Mouse (Mus musculus) ES-E14 (cell line): Measurements from ENCODE around the gene Spats2. TPM values are rescaled to one million over a fixed set of nuclear protein-coding genes. Genes with fewer than 3 reads are reported as not detected.

ENCODE experiments used
- DNase-seq: peaks from one replicate; pipeline ENCODE4 v3.0.0-alpha.2; 2013; ENCODE audit warnings: low read depth, low spot score
- H3K27ac ChIP-seq: 2 replicates; pipeline ENCODE4 v1.5.1; 2012; ENCODE audit warnings: low read depth, mild to moderate bottlenecking, low read length, moderate library complexity, mixed read lengths; ENCODE audit not compliant: poor library complexity, insufficient read depth, severe bottlenecking
- H3K36me3 ChIP-seq: 2 replicates; pipeline ENCODE4 v1.6.1; 2012; ENCODE audit warnings: mild to moderate bottlenecking, low read length, moderate library complexity, mixed read lengths; ENCODE audit not compliant: control insufficient read depth, poor library complexity, insufficient read depth, severe bottlenecking
- H3K4me1 ChIP-seq, 2 experiments: fragments of 150-350 bp in 1 of 2; sonication (generic) in 1 of 2; 2 replicates each; pipeline ENCODE4 v1.6.1; 2012; ENCODE audit warnings: low read length in 2 of 2, mild to moderate bottlenecking in 1 of 2, mixed read lengths in 1 of 2; ENCODE audit not compliant: control insufficient read depth in 2 of 2, insufficient read depth in 2 of 2, poor library complexity in 1 of 2
- H3K4me3 ChIP-seq, 2 experiments: fragments of 150-350 bp in 1 of 2; sonication (generic) in 1 of 2; 2 replicates each; pipeline ENCODE4 v1.5.1; 2012; ENCODE audit warnings: low read length in 2 of 2, low read depth in 1 of 2, mild to moderate bottlenecking in 1 of 2, mixed read lengths in 1 of 2; ENCODE audit not compliant: insufficient read depth in 1 of 2, poor library complexity in 1 of 2, severe bottlenecking in 1 of 2
- H3K9ac ChIP-seq: 2 replicates; pipeline ENCODE4 v1.6.1; 2012; ENCODE audit warnings: low read depth, mild to moderate bottlenecking, low read length, mixed read lengths; ENCODE audit not compliant: poor library complexity, insufficient read depth, severe bottlenecking
- H3K9me3 ChIP-seq: fragments of 150-350 bp; sonication (generic); 2 replicates; pipeline ENCODE4 v1.6.1; 2012; ENCODE audit warnings: low read depth, mild to moderate bottlenecking, low read length; ENCODE audit not compliant: control insufficient read depth, insufficient read depth
- CHD2 ChIP-seq: IDR thresholded peaks from 2 replicates; pipeline ENCODE4 v1.6.1; 2014; ENCODE audit warnings: mild to moderate bottlenecking, low read depth, low read length, inconsistent platforms
- HCFC1 ChIP-seq: IDR thresholded peaks from 2 replicates; pipeline ENCODE4 v1.6.1; 2012; ENCODE audit warnings: low read length, inconsistent platforms, borderline replicate concordance; ENCODE audit not compliant: insufficient read depth
- MAFK ChIP-seq: IDR thresholded peaks from 2 replicates; pipeline ENCODE4 v1.6.1; 2014; ENCODE audit warnings: mild to moderate bottlenecking, low read depth, low read length, inconsistent platforms; ENCODE audit not compliant: insufficient read depth
- ZC3H11A ChIP-seq: IDR thresholded peaks from 2 replicates; pipeline ENCODE4 v1.6.1; 2012; ENCODE audit warnings: low read depth, mild to moderate bottlenecking, inconsistent platforms, low read length, borderline replicate concordance
- ZNF384 ChIP-seq: IDR thresholded peaks from 2 replicates; pipeline ENCODE4 v1.6.1; 2012; ENCODE audit warnings: low read depth, low read length, inconsistent platforms
- in situ Hi-C, 2 experiments: fragments of 600-800 bp; cut with MboI; formaldehyde crosslinking; loops; one replicate each; pipeline ENCODE4 v1.15.1; 2025; ENCODE audit warnings: low sequenced_read_pairs in 2 of 2, inconsistent platforms in 1 of 2; ENCODE audit not compliant: unreplicated experiment in 2 of 2
- total RNA-seq: library from RNA; depleted of rRNA; stranded (reverse); fragments of 300-350 nt; gene quantifications from 2 replicates; pipeline ENCODE4 v1.2.3, GENCODE M21; 2012

Gene Spats2
- total RNA-seq, 1 experiment = 21.7 TPM

DNA sequence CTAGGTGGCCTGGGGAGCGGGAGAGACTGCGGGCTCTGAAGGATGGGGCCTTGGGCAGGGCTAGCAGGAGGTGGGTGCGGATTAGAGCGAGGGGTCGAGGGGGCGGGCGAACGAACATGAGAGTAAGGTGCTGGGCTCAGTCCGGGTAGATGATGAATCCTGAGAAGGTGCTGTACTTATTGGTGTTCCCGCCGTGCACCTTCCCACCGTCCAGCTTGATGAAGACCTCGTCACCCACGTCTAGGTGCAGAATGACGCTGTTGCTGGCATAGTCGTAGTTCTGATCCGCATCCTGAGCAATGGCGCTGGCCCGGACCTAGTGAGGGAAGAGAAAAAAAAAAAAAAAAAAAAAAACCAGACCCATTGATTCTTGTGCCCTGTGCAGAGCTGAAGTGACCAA, 41.1 kb upstream of the Spats2 start:
- H3K9me3 ChIP-seq = no peaks in the 10 kb centered on the region
- TF ChIP-seq CHD2 = no peak
- DNase-seq = no peak
- peak overlapping the region in 1 of 2 experiments; percentile 16; a peak in 1 of 4 replicates for H3K4me3 ChIP-seq
- no peak overlapping the region for H3K27ac ChIP-seq
- H3K36me3 ChIP-seq = peaks cover 26% of the 10 kb centered on the region
- no peak overlapping the region for H3K9ac ChIP-seq
- H3K4me1 ChIP-seq = peaks cover 0 to 11% of the 10 kb centered on the region in 2 experiments; a peak in 2 of 4 replicates
- in situ Hi-C loops = loop anchor here in 1 of 2 experiments (25.0 kb wide), 1 partner anchor 297 kb away; the partner anchor contains the start of genes Wnt1 and Wnt10b

- Histone ChIP-seq H3K27ac (no peak overlapping the region), H3K9ac (no peak overlapping the region), H3K4me1 (peaks cover 0 to 11% of the 10 kb centered on the region in 2 experiments; a peak in 2 of 4 replicates), H3K36me3 (peaks cover 19% of the 10 kb centered on the region), H3K9me3 (no peaks in the 10 kb centered on the region), H3K4me3 (no peak overlapping the region)
- TF ChIP-seq ZNF384 (no peak), ZC3H11A (no peak), HCFC1 (no peak), MAFK (no peak), CHD2 (no peak)
- in situ Hi-C loops = loop anchor here in 1 of 2 experiments (25.0 kb wide), 1 partner anchor 299 kb away; the partner anchor contains the start of genes Wnt1 and Wnt10b
- DNase-seq = no peak
These were observed 39.7 kb upstream of the Spats2 start for GRCm38 (mm10) chr15:99085997-99086396.

DNA sequence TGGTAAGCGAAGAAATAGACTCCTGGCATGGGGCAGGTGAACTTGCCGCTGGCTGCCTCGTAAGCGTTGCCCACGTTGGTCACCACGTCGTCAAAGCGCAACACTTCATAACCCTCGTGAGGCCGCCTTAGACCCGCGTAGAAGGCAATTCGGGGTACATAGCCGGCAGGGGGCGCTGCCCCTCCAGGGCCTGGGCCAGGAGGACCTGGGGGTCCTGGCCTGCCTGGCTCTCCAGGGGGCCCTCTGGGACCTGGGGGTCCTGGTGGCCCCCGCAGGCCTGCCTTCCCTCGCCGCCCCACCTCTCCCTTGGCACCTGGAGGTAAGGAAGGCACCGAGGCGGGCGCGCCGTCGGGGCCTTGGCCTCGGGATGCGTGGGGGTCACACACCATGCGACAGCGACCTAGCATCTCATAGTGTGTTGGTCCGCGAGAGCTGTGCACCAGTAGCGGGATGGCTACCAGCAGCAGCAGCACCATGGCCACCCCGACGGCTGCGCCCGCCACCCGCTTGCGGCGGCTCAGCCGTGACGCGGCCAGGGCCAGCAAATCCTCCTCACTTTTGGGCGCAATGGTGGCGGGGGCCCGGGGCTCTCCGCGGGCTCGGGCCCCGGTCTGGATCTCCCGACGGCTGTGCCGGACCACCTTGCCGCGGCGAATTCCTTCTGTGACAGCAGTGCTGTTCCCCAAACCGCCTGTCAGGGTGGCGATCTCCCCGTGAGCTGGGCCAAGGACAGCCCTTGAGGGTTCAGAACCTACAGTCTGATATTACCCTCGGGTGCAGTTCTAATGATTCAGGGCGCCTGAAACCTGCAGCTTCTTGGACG, 38.3 kb upstream of the Spats2 start, which contains the start of gene C1ql4:
Gene C1ql4 (minus strand): TSS at position 565 of the 823 bp plus-strand sequence.
- in situ Hi-C loops = loop anchor here in 1 of 2 experiments (25.0 kb wide), 1 partner anchor 300 kb away; the partner anchor contains the start of genes Wnt1 and Wnt10b
- Histone ChIP-seq H3K27ac (no peak within 1 kb of the TSS), H3K9ac (0 out of 2 replicates have a peak within 1 kb of the TSS, but pooled peaks have one; percentile 20), H3K4me1 (peaks cover 0 to 9% of the 10 kb centered on the region in 2 experiments; a peak in 2 of 4 replicates), H3K36me3 (peaks cover 7% of the 10 kb centered on the region), H3K9me3 (no peaks in the 10 kb centered on the region), H3K4me3 (peak within 1 kb of the TSS; percentile 55 to 62)
- no peak for TF ChIP-seq HCFC1
- no peak for TF ChIP-seq ZC3H11A
- TF ChIP-seq ZNF384 = no peak
- no peak for TF ChIP-seq MAFK
- no peak for TF ChIP-seq CHD2
- no peak for DNase-seq

DNA sequence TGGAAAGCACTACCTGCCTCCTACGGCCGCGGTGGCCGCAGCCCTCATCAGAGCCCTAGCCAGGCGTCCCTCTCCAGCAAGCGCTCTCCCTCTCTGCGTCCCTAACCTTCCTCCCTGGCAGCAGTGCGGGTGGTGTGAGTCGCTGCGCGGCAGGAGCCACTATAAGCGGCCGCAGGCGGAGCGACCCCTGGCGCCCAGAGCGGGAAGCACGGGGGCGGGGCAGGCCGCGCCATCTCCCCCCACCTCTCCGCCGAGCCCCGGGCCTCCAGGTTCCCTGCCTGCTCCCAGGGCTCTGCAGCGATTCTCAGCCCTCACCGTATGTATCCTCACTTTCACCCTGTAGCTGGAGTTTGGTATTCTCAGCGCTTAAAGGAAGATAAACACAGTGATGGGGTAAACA, 37.4 kb upstream of the Spats2 start:
- DNase-seq = peak; percentile 75
- Histone ChIP-seq H3K9ac (0 out of 2 replicates have a peak overlapping the region, but pooled peaks have one; percentile 20), H3K27ac (no peak overlapping the region), H3K36me3 (no peaks in the 10 kb centered on the region), H3K9me3 (no peaks in the 10 kb centered on the region), H3K4me1 (peaks cover 2 to 8% of the 10 kb centered on the region in 2 experiments; a peak in 2 of 4 replicates), H3K4me3 (peak overlapping the region; percentile 55 to 62)
- in situ Hi-C loops = loop anchor here in 1 of 2 experiments (25.0 kb wide), 1 partner anchor 301 kb away; the partner anchor contains the start of genes Wnt1 and Wnt10b
- TF ChIP-seq ZNF384 = no peak
- 0 out of 2 replicates have a peak, but pooled peaks have one; percentile 30 for TF ChIP-seq HCFC1
- TF ChIP-seq CHD2 = no peak
